Mouse (Mus musculus): ENCODE measurements at regions not wholly inside any gene's neighbourhood (a gene's known extent, or its start where the extent isn't known, plus 50 kb on each side); places are given as distances from the start of the nearest gene placed in this dataset.
A peak's percentile ranks its signal among the peaks of the same experiment; 100 is the strongest.

DNA sequence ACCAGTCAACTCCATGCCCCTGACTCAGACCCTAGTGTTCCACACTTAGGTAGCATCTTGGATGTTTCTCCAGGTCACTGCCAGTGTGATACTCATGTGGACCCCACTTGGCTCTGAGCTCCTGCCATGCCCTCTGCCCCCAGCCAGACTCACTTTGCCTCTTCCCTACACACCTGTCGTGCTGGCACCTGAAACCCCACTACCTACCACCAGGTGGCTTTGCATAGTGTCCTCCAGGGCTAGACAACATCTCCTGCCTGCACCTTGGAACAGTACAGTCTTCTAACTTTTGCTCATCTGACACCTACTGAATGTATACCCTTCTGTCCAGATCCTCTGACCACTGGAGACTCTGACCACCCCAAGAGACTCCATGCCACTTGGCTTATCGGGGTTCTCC is 80.6 kb downstream of the Fam53a start:
- DNase-seq (ENCODE audit: low spot score in 2 of 2): no peak

DNA sequence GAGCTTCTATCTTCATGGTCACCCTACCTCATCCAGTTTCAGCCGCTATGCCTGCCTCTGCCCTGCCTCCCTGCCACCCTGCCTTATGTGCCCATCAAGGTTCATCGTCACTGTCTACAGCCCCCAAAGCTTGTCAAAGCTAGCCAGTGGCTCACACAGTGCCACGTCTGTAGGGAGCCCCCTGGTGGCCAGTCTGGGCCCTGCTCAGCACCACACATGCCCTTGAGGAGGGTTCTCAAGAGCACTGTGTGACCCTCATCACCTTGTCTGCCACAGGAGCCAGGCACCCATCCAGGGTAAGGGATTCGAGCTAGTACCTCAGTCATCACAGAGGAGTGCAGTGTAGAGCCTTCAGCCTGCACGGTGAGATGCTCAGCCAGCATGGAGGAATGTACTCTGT is 86.1 kb downstream of the Fam53a start:
- DNase-seq (ENCODE audit: low spot score in 2 of 2): peak; percentile 62 to 86

DNA sequence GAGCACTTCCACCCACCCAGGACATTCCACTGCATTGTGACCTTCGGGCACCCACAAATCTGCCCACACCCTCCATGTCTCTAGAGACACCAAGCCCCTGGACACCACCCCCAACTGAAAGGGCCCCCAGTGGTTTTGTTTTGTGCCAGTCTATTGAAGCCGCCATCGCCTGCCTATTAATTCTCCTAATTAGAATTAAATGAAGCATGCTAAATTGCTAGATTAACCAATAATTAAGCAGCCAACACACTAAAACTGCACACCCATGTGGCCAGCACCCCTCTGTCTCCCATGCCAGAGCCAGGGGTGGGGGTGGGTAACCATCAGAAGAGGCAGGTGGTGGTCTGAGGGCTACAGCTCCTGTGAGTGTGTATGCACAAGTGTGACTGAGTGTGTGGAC is 86.8 kb downstream of the Fam53a start:
- no peak for DNase-seq (ENCODE audit: low spot score in 2 of 2)

DNA sequence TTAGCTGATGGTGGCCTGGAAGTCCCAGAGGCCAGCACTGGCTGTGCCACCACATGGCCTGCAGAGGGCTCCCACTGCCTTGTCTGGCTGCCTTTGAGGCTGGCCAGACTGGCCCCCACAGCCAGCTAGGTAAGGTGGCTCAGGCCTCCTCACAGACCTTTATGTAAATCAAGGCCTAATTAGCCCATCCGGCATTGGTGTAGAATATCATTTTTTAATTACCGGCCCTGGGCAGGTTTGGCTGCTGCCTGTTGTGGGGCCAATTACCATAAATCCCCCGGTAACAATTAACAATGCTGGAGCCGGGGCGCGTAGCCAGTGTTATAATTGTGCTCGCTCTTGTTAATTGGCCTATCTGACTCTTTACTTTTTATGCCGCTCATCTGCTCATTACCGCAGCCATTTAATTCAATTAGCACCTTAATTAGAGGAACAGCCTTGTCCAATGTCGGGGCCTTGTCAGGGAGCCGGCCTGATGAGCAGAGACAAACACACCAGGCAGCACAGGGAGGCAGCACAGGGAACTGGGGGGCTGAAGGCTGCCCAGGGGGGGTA is 87.4 kb downstream of the Fam53a start:
- DNase-seq (ENCODE audit: low spot score in 2 of 2): no peak

DNA sequence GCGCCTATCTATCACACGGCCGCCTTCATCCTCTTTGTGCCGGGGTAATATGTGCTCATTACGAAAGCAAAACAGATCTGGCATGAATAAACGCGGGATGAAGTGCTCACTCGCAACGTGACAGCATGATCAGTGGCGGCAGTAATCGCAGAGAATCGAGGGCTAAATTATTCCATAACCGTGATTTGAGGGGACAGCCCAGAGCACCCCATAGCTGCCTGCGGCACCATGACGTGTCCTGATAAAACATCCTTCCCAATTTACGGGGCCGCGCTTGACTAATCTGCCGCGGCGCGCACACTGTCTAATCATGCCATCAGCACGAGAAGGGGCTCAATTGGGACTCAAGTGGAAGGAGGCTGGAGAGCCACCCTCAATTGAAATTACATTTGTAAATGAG is 89.2 kb downstream of the Fam53a start:
- no peak for DNase-seq (ENCODE audit: low spot score in 2 of 2)

DNA sequence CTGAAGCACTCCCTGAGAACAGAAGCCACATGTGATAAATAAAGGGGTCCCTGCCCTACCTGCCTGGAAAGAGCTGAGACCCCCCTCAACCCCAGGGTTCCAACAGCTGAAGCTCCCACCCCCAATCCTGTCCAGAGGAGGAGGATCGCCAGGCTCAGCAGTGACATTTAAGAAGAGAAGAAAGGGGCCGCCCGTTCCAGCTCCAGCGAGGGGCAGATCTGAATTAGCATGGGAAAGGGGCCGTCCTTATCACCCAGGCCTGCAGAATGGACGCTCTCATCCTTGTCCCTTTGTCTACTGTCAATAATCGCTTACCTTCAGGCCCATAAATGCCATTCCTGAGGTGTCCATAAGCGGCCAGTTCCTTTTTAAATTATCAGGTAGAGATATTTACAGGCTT is 92.0 kb downstream of the Fam53a start:
- no peak for DNase-seq (ENCODE audit: low spot score in 2 of 2)

DNA sequence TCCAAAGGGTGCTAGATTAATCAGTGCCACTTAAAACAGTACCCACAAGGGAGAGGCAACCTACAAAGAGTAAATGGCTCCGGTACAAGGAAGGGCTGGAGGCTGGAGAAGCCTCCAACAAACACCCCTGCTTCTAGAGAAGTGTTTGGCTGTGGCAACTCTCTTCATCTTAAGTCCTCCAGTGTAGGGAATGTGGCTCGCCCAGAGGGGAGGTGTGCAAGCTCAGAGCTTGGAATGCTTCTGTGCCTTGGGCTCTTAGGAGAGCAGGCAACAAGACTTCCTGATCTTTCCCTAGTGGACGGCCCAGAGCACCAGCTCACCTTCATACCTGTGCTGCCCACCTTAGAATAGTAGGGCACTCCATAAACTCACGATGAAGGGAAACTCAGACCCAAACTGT is 92.4 kb downstream of the Fam53a start:
- DNase-seq (ENCODE audit: low spot score in 2 of 2): no peak

DNA sequence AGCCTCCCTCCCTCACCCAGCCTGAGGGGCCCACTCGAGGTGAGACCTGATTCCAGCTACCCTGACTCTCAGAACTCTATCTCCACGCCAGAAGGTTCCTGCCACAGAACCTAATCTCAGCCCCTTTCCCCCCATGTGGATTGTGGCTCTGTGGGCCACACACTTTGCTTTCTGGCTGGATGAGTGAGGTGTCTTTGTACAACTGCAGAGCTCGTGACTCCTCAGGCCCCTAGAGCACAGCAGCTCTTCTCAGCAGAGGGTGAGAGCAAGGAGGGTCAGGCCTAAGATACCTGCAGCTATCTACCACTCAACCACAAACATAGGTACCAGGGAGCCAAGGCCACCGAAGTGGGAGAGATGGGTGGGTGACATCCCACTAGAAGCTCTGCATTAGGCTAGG is 93.2 kb downstream of the Fam53a start:
- no peak for DNase-seq (ENCODE audit: low spot score in 2 of 2)

DNA sequence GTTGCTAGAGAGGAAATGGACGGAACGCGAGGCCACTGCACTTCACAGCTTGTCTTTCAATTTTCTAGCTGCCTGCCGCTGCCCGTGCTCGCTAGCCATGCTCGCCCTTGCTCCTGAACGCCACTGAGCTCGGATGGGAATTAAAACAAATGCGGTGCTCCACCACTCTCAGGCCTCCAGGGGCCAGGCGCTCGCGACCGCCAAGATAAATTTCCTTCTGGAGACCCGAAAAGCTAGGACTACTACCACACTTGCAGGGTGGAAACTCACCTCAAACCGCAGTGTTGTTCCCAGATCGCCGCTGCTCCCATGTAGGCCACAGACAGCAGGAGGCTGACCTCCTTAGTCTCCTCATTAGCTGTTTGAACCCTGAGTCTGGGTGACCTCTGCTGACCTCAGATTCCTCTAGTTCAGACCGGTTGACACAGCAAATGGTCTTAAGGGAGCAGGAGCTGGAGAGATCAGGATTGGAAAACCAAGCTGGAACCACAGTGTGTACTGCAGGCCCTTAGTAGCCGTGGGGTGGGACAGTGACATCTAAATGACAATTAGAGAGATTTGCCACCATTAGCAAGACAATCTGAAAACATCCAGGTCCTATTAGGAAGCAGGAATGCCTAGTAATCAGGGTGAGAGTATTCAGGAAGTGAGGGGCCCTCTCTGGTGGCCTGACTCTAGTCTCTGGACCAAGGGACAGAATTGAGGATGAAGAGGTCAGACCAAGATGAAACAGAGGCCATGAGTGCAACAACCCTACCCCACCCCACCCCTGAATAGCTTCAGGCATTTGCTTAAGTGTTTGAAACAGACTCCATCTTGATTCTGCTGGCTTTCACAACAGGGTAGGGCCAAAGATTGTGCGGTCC is 94.1 kb downstream of the Fam53a start:
- no peak for DNase-seq (ENCODE audit: low spot score in 2 of 2)

DNA sequence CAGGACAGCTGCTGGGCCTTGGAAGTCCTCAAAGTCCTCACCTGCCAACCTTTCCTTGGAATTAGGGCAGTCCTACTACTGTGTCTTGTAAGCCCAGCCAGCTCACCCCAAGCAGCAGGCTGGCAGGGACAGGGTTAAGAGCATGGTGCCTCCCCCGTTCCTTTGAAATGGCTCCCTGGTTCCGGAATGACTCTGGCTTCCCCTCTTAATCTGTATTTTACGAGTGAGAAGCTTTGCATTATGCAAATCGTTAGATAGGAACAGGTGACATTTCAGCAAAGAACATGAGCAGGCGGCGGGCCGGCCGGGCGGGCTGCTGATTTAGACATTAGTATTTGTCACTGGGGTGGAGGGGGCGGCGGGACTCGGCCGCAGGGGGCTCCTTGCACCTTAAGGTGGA is 95.1 kb downstream of the Fam53a start:
- DNase-seq (ENCODE audit: low spot score in 2 of 2): no peak

DNA sequence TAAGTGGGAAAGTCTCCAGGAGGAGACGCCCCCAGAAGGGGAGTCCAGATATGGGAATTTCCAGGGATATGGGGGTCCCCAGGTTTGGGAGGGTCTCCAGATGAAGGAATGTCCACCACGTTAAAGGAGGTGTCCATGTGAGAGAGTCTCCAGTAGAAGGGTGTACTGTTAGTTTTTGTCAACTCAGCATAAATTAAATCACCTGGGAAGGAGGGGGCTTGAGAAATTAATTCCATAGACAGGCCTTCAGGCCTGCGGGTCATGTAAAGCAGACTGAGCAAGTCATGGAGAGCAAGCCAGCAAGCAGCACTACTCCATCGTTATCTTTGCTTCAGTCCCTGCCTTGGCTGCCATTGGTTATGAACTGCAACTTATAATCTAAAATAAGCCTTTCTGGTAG is 96.2 kb downstream of the Fam53a start:
- DNase-seq (ENCODE audit: low spot score in 2 of 2): no peak

DNA sequence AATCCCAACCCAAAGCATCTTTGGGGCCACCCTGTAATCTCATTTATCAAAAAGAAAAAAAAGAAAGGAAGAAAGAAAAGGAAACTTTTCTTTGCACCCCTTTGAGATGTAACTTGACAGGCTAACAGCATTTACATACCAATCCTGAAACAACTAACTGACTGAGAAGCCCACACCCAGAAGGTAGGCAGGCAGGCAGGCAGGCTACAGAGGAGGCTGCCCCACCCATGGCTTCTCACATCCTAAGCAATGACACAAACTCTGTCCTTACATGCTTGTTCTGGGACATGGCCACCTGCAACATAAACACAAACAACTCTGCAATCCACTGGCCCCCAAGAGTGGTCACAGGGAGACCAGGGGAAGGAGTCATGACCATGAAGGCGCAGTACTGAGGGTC is 97.5 kb upstream of the Nkx1-1 start:
- DNase-seq (ENCODE audit: low spot score in 2 of 2): no peak

DNA sequence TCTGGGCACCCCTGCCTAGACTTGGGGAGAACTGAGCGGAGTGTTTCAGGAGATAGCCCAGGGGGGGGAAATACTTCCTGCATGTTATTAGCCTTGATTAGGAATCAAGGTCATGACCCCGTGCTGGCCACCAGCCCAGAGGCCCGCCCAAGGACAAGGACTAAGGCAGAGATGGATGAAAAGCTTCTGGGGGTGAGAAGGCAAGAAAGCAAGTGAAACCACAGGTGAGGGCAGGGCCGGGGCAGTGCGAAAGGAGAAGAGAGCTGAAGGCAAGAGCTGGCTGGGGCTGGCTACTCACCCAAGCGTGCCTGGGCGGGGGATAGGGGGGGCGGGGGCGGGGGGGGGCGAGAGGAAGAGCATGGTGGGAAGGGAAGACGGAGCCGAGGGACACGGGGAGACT is 96.0 kb upstream of the Nkx1-1 start:
- no peak for DNase-seq (ENCODE audit: low spot score in 2 of 2)

DNA sequence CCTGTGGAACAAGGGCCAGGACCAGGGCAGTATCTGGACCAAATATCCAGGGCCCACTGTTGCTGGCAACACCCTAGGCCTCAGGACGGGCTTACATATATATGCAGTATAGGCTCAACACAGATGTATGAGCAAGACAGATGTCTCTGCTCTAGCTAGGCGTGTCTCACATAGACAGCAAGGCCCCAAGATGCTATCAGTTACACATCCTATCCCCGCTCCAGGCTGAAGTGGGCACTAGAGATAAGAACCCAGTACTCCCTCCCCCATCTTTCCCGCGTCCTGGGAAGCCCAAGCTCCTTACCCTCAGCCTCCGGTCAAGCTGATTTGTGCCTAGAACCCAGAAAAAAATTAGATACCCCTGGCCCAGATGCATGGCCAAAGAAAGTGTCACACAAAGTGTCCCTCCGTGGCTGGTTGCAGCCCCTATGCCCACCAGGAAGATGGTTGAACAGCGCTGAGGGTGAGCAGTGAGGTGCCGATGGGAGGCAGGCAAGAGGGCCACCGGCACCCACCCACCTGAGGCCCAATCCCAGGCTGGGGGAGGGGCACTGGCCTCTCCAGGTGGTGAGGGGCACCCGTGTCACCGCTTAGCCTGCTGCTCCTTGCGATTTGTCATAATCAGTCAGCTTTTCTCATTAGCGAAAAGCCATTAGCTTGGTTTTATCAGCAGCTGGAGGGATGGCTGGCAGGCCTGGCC is 95.3 kb upstream of the Nkx1-1 start:
- DNase-seq (ENCODE audit: low spot score in 2 of 2): no peak

DNA sequence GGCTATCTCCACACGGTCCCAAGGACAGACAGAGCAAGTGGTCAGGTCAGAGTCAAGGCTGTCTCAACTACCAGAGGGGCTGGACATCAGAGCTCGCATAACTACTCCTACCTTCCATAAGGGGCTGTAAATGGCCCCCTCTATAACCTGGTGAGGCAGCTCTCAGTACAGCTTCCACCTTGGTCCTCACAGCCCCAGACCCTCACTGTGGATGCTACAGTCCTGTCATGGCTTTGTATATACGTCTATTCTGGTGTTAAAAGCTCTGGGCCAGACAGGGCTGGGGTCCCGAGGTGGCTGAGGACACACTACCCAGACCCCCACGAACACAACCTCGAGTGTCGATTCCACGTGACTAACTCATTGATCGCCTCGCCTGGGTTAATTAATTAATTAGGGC is 94.0 kb upstream of the Nkx1-1 start:
- DNase-seq (ENCODE audit: low spot score in 2 of 2): no peak

DNA sequence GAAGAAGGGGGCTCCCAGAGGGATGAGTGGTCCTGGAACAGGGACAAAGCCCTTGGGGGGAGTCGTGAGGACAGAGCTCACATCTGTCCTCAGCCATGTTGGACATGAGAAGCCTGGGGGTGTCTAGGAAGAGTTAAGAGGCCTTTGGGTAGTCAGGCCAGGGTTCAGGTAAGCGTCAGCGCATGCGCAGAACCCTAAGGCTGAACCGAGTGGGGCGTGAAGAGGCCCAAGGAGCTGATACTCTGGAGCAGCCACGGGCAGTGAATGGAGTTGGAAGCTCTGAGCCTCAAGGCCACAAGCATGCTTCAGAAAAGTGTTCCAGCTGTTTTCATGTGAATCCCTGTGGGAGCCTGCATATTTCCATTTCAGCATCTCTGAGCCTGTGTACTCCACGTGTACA is 93.5 kb upstream of the Nkx1-1 start:
- no peak for DNase-seq (ENCODE audit: low spot score in 2 of 2)

DNA sequence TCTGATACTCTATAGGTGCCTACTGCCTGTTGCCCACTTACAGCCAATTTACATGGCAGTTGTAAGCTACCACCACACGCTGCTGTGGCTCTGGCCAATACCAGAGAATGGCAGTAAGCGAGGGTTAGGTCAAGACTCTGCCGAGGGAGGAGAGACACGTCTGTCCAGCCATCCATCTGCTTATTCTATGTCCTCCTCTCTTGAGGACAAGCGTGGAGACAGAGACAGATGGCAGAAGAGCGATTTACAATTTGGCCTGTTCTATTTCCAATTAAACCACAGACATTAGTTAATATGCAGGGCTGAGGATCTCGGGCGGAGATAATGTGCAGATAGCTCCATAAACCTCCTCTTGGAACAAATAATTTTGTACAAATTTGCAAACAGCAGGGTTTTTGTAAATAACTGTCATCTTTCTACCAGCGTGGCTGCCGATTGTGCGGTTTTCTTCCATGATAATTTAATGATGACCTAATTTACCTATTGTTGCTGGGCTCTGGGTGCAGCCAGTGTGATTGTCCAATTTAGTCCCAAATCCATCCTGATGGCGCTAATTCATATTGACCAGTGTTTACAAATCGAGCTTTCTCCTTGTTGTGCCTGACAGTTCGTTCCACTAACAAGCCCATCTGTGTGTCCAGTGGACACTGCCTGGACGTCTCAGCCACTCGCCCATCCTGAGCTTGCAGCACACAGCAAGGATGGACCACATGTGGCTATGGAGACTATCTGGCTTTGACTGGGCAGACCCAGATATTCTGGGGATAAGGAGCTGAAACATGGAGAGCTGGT is 88.4 kb upstream of the Nkx1-1 start:
- no peak for DNase-seq (ENCODE audit: low spot score in 2 of 2)

DNA sequence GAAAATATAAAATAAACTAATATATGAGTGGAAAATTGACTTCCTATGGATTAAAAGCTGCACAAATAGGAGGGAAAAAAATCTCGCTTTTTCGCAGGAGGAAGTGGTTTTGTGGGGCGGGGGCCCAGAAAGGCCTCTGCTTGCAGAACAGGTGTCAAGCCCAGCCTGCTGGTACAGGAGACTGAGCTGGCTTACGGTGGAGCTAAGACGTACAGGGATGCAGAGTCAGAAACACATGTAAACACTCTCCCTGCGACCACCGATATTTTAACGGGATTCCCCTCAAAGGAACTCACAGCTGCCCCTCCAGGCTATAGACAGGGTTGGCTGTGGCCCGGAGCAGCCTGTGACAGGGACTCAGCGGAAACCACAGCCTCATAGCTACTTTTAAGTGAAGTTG is 87.1 kb upstream of the Nkx1-1 start:
- DNase-seq (ENCODE audit: low spot score in 2 of 2): peak; percentile 72 to 77

DNA sequence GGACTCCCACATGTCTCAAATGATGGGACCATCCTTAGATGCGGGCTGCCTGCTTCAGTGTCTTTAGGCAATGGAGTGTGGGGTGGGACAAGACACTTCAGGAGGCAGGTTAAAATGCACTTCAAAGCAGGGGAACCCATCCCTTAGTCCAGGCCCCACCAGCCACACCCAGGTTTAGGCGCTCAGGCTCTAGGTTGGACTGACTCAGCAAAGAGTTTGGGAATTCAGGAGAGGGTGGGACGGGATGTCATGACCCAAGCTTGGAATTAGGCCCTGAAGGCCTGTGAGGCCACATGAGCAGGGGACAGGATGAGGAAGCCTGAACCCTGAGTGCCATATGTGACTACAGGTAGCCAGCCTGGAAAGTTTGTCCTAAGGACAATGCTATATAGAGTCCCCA is 85.6 kb upstream of the Nkx1-1 start:
- no peak for DNase-seq (ENCODE audit: low spot score in 2 of 2)

DNA sequence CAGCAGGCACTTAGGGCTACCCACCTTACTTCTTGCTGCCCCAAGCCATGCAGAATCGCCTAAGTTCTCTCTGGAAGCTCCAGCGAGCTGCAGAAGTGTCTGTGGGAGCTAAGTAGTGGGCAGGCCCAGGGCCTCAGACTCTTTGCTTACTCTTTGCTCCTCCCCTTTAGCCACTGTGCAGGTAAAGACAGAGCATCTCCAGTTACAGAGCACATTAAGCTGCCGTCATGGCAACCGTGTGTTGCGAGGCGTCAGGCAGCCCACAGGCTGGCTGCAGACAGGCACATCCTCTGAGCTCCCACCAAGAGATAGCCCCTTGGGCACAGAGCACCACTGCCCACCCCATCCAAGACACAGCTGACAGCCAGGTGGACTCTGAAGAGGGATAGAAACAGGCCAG is 85.1 kb upstream of the Nkx1-1 start:
- DNase-seq (ENCODE audit: low spot score in 2 of 2): no peak

DNA sequence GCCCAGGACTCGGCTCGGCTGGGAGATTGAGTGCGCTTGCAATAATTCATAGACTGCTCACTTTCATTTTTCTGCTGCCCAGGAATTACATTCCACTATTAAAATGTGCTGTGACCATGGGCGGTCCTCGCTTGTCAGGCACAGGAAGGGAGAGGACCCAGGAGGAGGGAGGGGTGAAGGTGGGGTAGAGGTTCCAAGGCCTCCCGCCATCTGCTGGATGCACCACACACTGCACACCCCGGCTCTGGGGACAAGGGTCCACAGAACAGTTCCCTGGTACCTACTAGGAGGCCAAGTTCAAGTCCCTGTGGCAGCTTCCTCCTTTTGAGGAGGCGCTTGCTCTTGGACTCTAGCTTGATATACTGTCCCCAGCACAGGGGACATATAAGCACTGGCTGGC is 83.8 kb upstream of the Nkx1-1 start:
- peak in 1 of 2 experiments; percentile 33 for DNase-seq (ENCODE audit: low spot score in 2 of 2)

DNA sequence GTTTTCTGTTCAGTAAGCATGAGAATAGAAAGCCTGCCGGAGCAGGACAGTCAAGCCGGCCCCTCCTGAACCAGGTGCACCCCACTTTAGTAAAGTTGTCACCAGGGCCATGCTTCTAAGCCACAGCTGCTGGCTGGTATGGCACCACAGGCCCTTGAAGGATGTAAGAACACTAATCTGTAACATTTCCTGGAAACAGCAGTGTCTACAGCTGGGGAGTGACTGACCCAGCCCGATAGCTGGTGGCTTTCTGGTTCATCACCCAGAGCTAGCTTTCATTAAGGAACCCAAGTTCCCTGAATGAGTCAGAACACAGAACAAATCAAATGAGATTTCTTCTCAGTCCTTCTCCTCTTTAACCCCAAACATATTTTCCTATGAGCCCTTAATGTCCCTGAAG is 82.4 kb upstream of the Nkx1-1 start:
- DNase-seq (ENCODE audit: low spot score in 2 of 2): peak; percentile 40 to 45
